Mouse (Mus musculus) liver, embryonic 13.5 days (tissue): Measurements from ENCODE around the gene Pacs1. TPM values are rescaled to one million over a fixed set of nuclear protein-coding genes. Genes with fewer than 3 reads are reported as not detected.
A peak's percentile ranks its signal among the peaks of the same experiment; 100 is the strongest.
"Not testable (repeated sequence)": the region's sequence is repeated elsewhere in the genome, so short reads cannot be mapped to it uniquely, and the experiment has no call there.

Source experiments
- ATAC-seq: fragments of 200-750 bp; cut with Nextera tagmentation; 2 replicates; pipeline ENCODE4 v1.8.0; 2017; ENCODE audit warnings: low read depth, mild to moderate bottlenecking, moderate number of reproducible peaks, moderate library complexity
- DNase-seq: peaks from one replicate; pipeline ENCODE4 v3.0.0; 2022
- H3K27ac ChIP-seq: fragments of 300-500 bp; sonication (generic); 2 replicates; pipeline ENCODE4 v1.5.1; 2015; ENCODE audit warnings: moderate library complexity, mild to moderate bottlenecking, inconsistent platforms
- H3K27me3 ChIP-seq: fragments of 300-500 bp; sonication (generic); 2 replicates; pipeline ENCODE4 v1.6.1; 2015; ENCODE audit warnings: mild to moderate bottlenecking, inconsistent platforms
- H3K36me3 ChIP-seq: fragments of 300-500 bp; sonication (generic); 2 replicates; pipeline ENCODE4 v1.6.1; 2015; ENCODE audit warnings: mild to moderate bottlenecking, inconsistent platforms
- H3K4me1 ChIP-seq: fragments of 300-500 bp; sonication (generic); replicated peaks from 2 replicates; pipeline ENCODE4 v1.6.1; 2015; ENCODE audit warnings: inconsistent platforms
- H3K4me2 ChIP-seq: fragments of 300-500 bp; sonication (generic); 2 replicates; pipeline ENCODE4 v1.6.1; 2015; ENCODE audit warnings: inconsistent platforms, mild to moderate bottlenecking, moderate library complexity
- H3K4me3 ChIP-seq: fragments of 300-500 bp; sonication (generic); replicated peaks from 2 replicates; pipeline ENCODE4 v1.5.1; 2015; ENCODE audit warnings: mild to moderate bottlenecking, inconsistent platforms
- H3K9ac ChIP-seq: fragments of 300-500 bp; sonication (generic); 2 replicates; pipeline ENCODE4 v1.6.1; 2015; ENCODE audit warnings: mild to moderate bottlenecking, inconsistent platforms
- H3K9me3 ChIP-seq: fragments of 300-500 bp; sonication (generic); replicated peaks from 2 replicates; pipeline ENCODE4 v1.6.1; 2016; ENCODE audit warnings: inconsistent platforms
- WGBS: fragments of 180-500 bp; shearing (Covaris S2); methylation state at CpG from one replicate; pipeline ENCODE4 v1.1.7; 2015; ENCODE audit not compliant: insufficient replicate concordance; 5-methylcytosine and 5-hydroxymethylcytosine counted together
- polyA plus RNA-seq: library from polyadenylated mRNA; unstranded; fragments of >200 nt; fragmentation: Nextera tagmentation; extraction: Ambion mirVana; gene quantifications from 2 replicates; pipeline ENCODE4 v1.2.1, GENCODE M21; 2015

The Pacs1 gene
- polyA plus RNA-seq, 1 experiment from 2014 or later, result 7.7 TPM

- 76% methylated on average over 4 of the region's 4 CpGs for WGBS
- not testable (repeated sequence) for ATAC-seq, H3K4me3 ChIP-seq, H3K27me3 ChIP-seq, H3K9ac ChIP-seq, H3K36me3 ChIP-seq, H3K4me1 ChIP-seq, H3K9me3 ChIP-seq, H3K4me2 ChIP-seq, H3K27ac ChIP-seq
- peak; percentile 3 for DNase-seq
Observed at GRCm38 (mm10) chr19:5200617-5201016, 72.3 kb downstream of the Pacs1 start.

GRCm38 (mm10) chr19:5198553-5198952, 74.4 kb downstream of the Pacs1 start:
- Histone ChIP-seq H3K9me3 (no peaks in the 10 kb centered on the region), H3K4me3 (no peak overlapping the region), H3K9ac (no peak overlapping the region), H3K4me1 (peaks cover 9% of the 10 kb centered on the region; the same call in 1 of the 2 replicates), H3K36me3 (no peaks in the 10 kb centered on the region), H3K27ac (no peak overlapping the region), H3K27me3 (no peaks in the 10 kb centered on the region), H3K4me2 (no peak overlapping the region)
- ATAC-seq, result no peak
- 32% methylated on average over 3 of the region's 3 CpGs for WGBS
- no peak for DNase-seq

GRCm38 (mm10) chr19:5195417-5196035, 77.4 kb downstream of the Pacs1 start:
- WGBS, result 53% methylated on average over 7 of the region's 7 CpGs
- Histone ChIP-seq H3K4me3 (no peak overlapping the region), H3K9ac (no peak overlapping the region), H3K36me3 (no peaks in the 10 kb centered on the region), H3K27me3 (no peaks in the 10 kb centered on the region), H3K9me3 (no peaks in the 10 kb centered on the region), H3K4me1 (peaks cover 13% of the 10 kb centered on the region; the same call in 1 of the 2 replicates), H3K27ac (no peak overlapping the region), H3K4me2 (no peak overlapping the region)
- ATAC-seq (no peak), DNase-seq (peak; percentile 35)

- ATAC-seq (no peak), DNase-seq (no peak)
- Histone ChIP-seq H3K4me2 (no peak overlapping the region), H3K27ac (no peak overlapping the region), H3K4me3 (no peak overlapping the region), H3K9ac (no peak overlapping the region), H3K27me3 (no peaks in the 10 kb centered on the region), H3K9me3 (no peaks in the 10 kb centered on the region), H3K4me1 (peaks cover 4% of the 10 kb centered on the region; the same call in 1 of the 2 replicates), H3K36me3 (no peaks in the 10 kb centered on the region)
Observed at GRCm38 (mm10) chr19:5192397-5192796, 80.5 kb downstream of the Pacs1 start.

GRCm38 (mm10) chr19:5187439-5187838, 85.5 kb downstream of the Pacs1 start:
- Histone ChIP-seq H3K4me2 (no peak overlapping the region), H3K27ac (no peak overlapping the region), H3K4me1 (peaks cover 4% of the 10 kb centered on the region; the same call in 1 of the 2 replicates), H3K9me3 (peaks cover 6% of the 10 kb centered on the region; the same call in 1 of the 2 replicates), H3K36me3 (no peaks in the 10 kb centered on the region), H3K9ac (no peak overlapping the region), H3K4me3 (no peak overlapping the region), H3K27me3 (no peaks in the 10 kb centered on the region)
- 84% methylated on average over 2 of the region's 2 CpGs for WGBS
- no peak for DNase-seq
- no peak for ATAC-seq

- H3K4me3 ChIP-seq, result no peak overlapping the region
- H3K9ac ChIP-seq, result no peak overlapping the region
- ATAC-seq, result no peak
- H3K36me3 ChIP-seq, result no peaks in the 10 kb centered on the region
- peaks cover 33% of the 10 kb centered on the region for H3K4me1 ChIP-seq
- H3K27ac ChIP-seq, result no peak overlapping the region
- peaks cover 6% of the 10 kb centered on the region; the same call in 1 of the 2 replicates for H3K9me3 ChIP-seq
- no peaks in the 10 kb centered on the region for H3K27me3 ChIP-seq
- no peak for DNase-seq
- 77% methylated on average over 2 of the region's 2 CpGs for WGBS
- no peak overlapping the region for H3K4me2 ChIP-seq
Observed at GRCm38 (mm10) chr19:5181926-5182325, 91.0 kb downstream of the Pacs1 start.

GRCm38 (mm10) chr19:5178631-5179030, 94.3 kb downstream of the Pacs1 start:
- H3K4me3 ChIP-seq, result no peak overlapping the region
- no peak for ATAC-seq
- peaks cover 34% of the 10 kb centered on the region for H3K4me1 ChIP-seq
- H3K9ac ChIP-seq, result no peak overlapping the region
- H3K27ac ChIP-seq, result no peak overlapping the region
- H3K27me3 ChIP-seq, result no peaks in the 10 kb centered on the region
- 36% methylated on average over 5 of the region's 5 CpGs for WGBS
- DNase-seq, result no peak
- no peak overlapping the region for H3K4me2 ChIP-seq
- H3K9me3 ChIP-seq, result no peaks in the 10 kb centered on the region
- H3K36me3 ChIP-seq, result no peaks in the 10 kb centered on the region

GRCm38 (mm10) chr19:5170430-5170829, 102.5 kb downstream of the Pacs1 start:
- DNase-seq, result no peak
- Histone ChIP-seq H3K4me1 (peaks cover 29% of the 10 kb centered on the region), H3K9ac (no peak overlapping the region), H3K27me3 (no peaks in the 10 kb centered on the region), H3K4me3 (no peak overlapping the region), H3K27ac (peak overlapping the region; percentile 29; the same call in 1 of the 2 replicates), H3K9me3 (no peaks in the 10 kb centered on the region), H3K4me2 (no peak overlapping the region), H3K36me3 (no peaks in the 10 kb centered on the region)
- ATAC-seq, result no peak
- WGBS, result 22% methylated on average over 1 of the region's 1 CpGs

GRCm38 (mm10) chr19:5167477-5167876, 105.4 kb downstream of the Pacs1 start:
- peak; percentile 31 for DNase-seq
- Histone ChIP-seq H3K36me3 (no peaks in the 10 kb centered on the region), H3K27ac (peak overlapping the region; percentile 64), H3K4me2 (peak overlapping the region; percentile 24; the same call in 1 of the 2 replicates), H3K9ac (peak overlapping the region; percentile 29; the same call in 1 of the 2 replicates), H3K4me1 (peaks cover 29% of the 10 kb centered on the region), H3K9me3 (no peaks in the 10 kb centered on the region), H3K27me3 (no peaks in the 10 kb centered on the region), H3K4me3 (no peak overlapping the region)
- 49% methylated on average over 4 of the region's 4 CpGs for WGBS
- peak; percentile 82 for ATAC-seq

GRCm38 (mm10) chr19:5164380-5164779, 108.5 kb downstream of the Pacs1 start:
- no peaks in the 10 kb centered on the region for H3K36me3 ChIP-seq
- ATAC-seq (no peak), DNase-seq (peak; percentile 12)
- WGBS, result 49% methylated on average over 2 of the region's 2 CpGs
- no peaks in the 10 kb centered on the region for H3K9me3 ChIP-seq
- H3K4me3 ChIP-seq, result no peak overlapping the region
- H3K27me3 ChIP-seq, result no peaks in the 10 kb centered on the region
- no peak overlapping the region for H3K9ac ChIP-seq
- H3K4me1 ChIP-seq, result peaks cover 20% of the 10 kb centered on the region
- H3K27ac ChIP-seq, result no peak overlapping the region
- H3K4me2 ChIP-seq, result no peak overlapping the region

- Histone ChIP-seq H3K4me2 (no peak overlapping the region), H3K9ac (no peak overlapping the region), H3K36me3 (no peaks in the 10 kb centered on the region), H3K9me3 (no peaks in the 10 kb centered on the region), H3K27ac (no peak overlapping the region), H3K27me3 (no peaks in the 10 kb centered on the region), H3K4me3 (no peak overlapping the region), H3K4me1 (peaks cover under 1% of the 10 kb centered on the region)
- WGBS, result 79% methylated on average over 3 of the region's 3 CpGs
- ATAC-seq (no peak), DNase-seq (no peak)
Observed at GRCm38 (mm10) chr19:5161913-5162312, 111.0 kb downstream of the Pacs1 start.

GRCm38 (mm10) chr19:5152261-5152660, 120.7 kb downstream of the Pacs1 start:
- Histone ChIP-seq H3K4me2 (no peak overlapping the region), H3K27me3 (no peaks in the 10 kb centered on the region), H3K4me1 (0 out of 2 replicates have a peak, but pooled peaks cover 4% of the 10 kb centered on the region), H3K9ac (no peak overlapping the region), H3K27ac (no peak overlapping the region), H3K4me3 (no peak overlapping the region), H3K9me3 (no peaks in the 10 kb centered on the region), H3K36me3 (peaks cover 48% of the 10 kb centered on the region)
- 82% methylated on average over 6 of the region's 6 CpGs for WGBS
- no peak for ATAC-seq
- no peak for DNase-seq
